Mouse (Mus musculus) cerebellum, postnatal 4 days (tissue): ENCODE data around the gene Ung.

ENCODE experiments used
- DNase-seq, 2 experiments: peaks; one replicate each; pipeline ENCODE4 v3.0.0; 2022; ENCODE audit warnings: low spot score in 2 of 2, mixed read lengths in 1 of 2

Ung gene

GRCm38 (mm10) chr5:114130211-114130605 lies at the start of gene Ung:
Ung (plus strand) TSS chr5:114130386.
- peak in 1 of 2 experiments; percentile 72 for DNase-seq

GRCm38 (mm10) chr5:114085501-114085900 lies 44.7 kb upstream of the Ung start:
- no peak for DNase-seq

GRCm38 (mm10) chr5:114087875-114088480 lies 42.2 kb upstream of the Ung start:
- no peak for DNase-seq

- no peak for DNase-seq
Observed at GRCm38 (mm10) chr5:114090421-114091013, 39.7 kb upstream of the Ung start.

GRCm38 (mm10) chr5:114091057-114091807 lies 39.0 kb upstream of the Ung start, which contains the start of gene Svop:
Svop (minus strand) TSS chr5:114091570.
- DNase-seq: peak; percentile 59 to 72

GRCm38 (mm10) chr5:114099709-114100389 lies 30.3 kb upstream of the Ung start:
- DNase-seq: peak; percentile 97 to 98

- DNase-seq: no peak
Observed at GRCm38 (mm10) chr5:114100390-114101099, 29.6 kb upstream of the Ung start.

GRCm38 (mm10) chr5:114101873-114102272 lies 28.3 kb upstream of the Ung start:
- DNase-seq: no peak

GRCm38 (mm10) chr5:114102807-114103206 lies 27.4 kb upstream of the Ung start:
- DNase-seq: no peak

- DNase-seq: no peak
Observed at GRCm38 (mm10) chr5:114106391-114106935, 23.7 kb upstream of the Ung start.

- no peak for DNase-seq
Observed at GRCm38 (mm10) chr5:114113334-114113733, 16.9 kb upstream of the Ung start.

- DNase-seq: no peak
Observed at GRCm38 (mm10) chr5:114115030-114115429, 15.2 kb upstream of the Ung start.

- DNase-seq: no peak
Observed at GRCm38 (mm10) chr5:114116586-114116985, 13.6 kb upstream of the Ung start.

GRCm38 (mm10) chr5:114119806-114120205 lies 10.4 kb upstream of the Ung start:
- no peak for DNase-seq

- DNase-seq: no peak
Observed at GRCm38 (mm10) chr5:114126008-114126407, 4.2 kb upstream of the Ung start.

GRCm38 (mm10) chr5:114126499-114127244 lies 3.5 kb upstream of the Ung start:
- no peak for DNase-seq

GRCm38 (mm10) chr5:114127374-114128349 lies 2.5 kb upstream of the Ung start, which contains the start of gene Alkbh2:
Alkbh2 (minus strand) TSS chr5:114128218.
- DNase-seq: peak; percentile 67 to 84

- no peak for DNase-seq
Observed at GRCm38 (mm10) chr5:114129550-114130210, 506 bp upstream of the Ung start.
